Mouse (Mus musculus) kidney, postnatal 25 days (tissue): ENCODE measurements around the gene Hs6st2.

Source experiments
- DNase-seq, 2 experiments: peaks; one replicate each; pipeline ENCODE4 v3.0.0; 2021; ENCODE audit warnings: mixed read lengths in 2 of 2

The Hs6st2 gene

DNA sequence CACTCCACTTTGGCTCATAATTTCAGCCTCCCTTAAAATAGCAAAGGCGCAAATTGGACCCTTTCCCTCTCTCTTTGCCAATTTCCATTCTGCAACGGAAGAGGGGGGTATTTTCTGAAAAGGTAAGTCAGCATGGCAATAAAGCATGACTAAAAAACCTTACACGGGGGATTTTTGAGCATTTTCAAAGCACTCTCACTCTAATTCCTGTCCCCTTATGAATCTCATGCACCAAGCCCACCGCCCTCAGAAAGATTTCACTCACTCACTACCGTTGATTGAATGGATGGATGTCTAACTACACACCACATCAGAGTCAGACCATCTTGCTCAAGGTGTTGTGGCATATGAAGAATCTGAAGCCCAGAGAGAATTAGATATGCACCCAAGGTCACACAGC, at the start of gene Hs6st2:
Gene Hs6st2 (minus strand): TSS at position 101 of the 400 bp plus-strand sequence.
- no peak for DNase-seq

DNA sequence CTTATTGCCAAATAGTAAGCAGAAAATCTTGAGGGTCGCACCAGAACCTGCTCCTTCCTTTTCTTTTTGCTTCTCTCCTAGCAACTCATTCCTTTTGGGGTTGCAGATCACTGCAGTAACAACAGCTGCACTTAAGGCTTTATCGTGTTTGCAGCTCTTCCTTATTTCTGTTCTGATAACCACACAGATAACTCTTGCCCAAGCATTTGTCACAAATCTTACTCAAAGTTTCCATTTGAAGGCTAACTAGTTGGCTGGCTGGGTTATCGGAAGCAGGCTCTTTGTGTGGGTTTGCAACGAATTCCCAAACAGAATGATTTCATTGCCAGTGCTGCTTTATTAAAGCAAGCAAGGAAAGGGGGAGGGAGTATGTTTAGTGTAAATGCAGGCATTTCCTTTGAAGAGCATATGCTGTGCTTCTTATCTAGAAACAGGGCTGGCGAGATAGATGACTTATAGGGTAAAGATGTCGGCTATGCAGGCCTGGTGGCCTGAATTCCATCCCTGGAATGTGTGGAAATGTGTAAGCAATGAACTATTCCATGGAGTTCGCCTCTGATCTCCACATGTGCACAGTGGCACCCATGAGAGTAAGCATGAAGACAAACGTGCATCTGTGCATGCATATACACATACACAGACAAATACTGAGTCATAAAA, 32.6 kb upstream of the Hs6st2 start:
- DNase-seq, result no peak

DNA sequence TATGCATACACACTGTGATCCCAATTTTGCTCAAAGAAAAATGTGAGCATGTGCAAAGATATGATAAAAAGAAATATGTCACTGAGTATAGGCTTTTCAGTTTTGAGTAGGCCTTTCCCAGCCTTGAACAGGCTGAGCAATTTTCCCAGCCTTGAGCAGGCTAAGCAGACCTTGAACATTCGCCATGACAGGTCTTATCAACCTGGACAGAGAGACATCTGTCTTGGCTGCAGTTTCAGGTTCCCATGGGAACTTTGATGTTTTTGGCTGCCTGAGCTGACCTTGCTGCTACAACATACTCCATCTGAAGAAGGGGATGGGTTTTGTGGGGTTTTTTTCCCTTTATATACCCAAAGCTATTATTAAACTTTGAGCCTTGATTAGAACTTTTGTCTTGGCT, 31.3 kb upstream of the Hs6st2 start:
- no peak for DNase-seq

DNA sequence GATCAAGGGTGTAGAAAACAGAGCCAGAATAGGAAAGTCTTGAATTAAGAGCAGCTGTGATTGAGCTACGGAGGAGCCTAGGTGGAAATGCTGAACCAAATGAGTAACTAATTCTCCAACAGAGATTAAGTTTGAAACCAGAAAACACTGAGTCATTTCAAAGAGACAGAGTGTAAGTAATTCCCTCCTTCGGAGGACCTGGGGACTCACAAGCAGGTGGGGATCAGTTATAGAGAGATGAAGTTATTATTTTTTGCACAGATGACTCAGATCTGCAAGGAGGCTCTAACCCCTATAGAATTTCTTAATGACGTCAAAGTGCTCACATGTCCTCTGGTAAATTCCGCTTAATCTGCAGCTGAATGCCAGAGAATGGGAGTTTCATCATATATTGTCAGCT, 21.2 kb upstream of the Hs6st2 start:
- DNase-seq, result no peak

DNA sequence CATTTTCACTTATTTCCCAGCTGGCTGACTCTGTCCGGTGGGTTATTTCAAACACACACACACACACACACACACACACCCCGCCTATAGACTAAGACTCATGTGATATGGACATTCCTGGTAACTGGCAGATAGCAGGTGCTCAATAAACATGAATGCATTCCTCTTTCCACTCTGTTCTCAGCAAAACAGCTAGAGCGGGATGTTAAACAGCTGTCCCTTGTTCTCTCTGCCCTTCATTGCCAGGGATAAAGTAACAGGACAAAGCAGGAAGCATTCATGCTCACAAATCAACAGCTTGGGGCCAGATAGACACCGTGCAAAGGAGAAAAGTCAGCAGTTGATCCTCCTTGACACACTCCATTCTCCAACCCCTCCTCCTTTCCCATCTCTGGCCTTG, 17.4 kb upstream of the Hs6st2 start:
- DNase-seq, result no peak

DNA sequence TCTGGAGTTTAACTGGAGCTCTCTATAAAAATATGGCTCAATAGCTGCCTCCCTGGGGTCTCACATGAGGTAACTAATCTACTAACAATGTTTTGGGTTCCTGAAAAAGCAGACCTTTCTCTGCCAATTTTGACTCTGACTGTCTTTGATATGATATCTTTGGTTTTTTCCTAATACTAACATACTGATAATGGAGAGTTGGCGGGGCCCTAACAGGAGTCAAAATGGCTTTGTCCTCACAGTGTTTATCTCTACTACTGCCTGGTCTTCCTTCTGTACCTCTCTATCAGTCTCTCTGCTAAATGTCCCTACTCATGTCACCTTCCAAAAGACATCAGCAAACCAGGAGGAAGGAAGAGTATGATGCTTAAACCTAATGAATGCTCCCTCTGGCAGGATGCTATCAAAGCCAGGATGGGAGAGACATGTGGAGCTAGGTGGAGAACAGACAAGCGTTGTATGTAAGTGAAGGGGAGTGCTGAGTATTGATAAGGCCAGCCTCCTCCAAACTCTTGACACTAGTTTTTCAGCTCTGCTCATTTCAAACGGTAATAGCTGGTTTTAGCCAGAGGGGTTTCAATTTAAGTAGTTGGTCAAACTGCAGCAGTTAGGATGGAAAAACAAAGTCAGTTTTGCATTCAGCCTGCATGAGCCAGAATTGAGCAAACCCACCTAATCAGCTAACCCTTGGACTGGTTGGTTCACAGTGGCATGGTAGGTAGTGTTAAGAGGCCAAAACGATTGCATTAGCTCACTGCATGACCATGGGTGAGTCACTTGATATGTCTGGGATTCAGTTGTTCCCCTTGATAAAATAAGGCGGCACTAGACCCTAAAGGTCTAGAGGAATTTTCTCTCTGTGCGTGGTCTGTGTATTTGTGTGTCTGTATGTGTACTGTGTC, 4.6 kb upstream of the Hs6st2 start:
- DNase-seq, result no peak

DNA sequence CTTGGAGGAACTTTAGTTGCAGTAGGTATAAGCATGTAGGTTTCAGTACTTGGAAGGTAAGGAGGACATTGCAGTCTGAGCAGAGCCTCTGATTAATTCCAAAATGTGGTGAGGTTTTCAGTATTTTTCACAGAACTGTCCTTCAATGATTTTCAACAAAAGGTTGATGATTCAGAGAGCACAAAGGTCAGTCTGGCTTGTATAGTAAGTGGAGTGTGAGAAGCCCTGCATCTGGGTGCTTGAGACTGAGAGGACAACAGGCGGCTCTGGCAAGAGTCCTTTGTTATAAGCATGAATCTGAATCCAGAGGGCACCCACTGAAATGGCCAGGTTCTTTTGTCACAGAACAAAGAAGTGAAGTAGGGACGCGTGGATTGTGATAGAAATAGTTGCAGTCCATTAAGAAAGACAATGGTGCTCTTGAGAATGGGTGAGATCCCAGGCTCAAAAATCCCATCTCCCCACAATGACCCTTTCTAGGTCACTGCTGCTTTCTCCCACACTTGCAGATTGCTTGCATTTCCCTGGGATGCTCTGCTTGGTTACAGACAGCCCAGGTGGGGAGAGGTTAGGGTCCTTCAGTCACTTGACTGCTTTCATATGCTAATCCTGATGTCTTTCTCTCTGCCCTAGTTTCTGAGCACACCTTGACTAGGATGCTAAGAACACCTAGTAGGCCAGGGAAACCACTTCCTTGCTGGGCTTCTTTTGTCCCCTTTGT, 2.8 kb upstream of the Hs6st2 start:
- no peak for DNase-seq

DNA sequence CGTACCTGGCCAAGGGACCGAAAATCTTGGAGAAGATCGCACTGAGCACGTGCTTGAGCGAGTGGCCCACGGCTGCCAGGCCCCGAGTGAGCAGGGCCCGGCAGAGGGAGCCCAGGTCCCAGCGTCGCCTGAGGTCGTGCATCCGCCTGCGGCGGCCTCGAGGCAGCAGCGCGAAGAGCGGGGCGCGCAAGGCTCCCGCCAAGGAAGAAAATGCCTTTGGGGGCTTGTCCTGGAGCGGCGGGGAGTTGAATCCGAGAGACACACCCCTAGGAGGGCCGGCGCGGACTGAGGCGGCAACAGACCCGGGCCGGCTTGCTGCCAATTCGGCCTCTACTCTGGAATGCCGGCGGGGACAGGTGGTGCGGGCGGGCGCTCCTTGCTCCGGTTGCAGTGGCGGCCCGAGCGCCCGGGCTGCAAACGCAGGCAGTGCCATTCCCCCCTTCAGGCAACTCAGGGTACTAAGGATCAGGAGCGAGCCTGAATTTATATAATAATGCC, 437 bp downstream of the Hs6st2 start:
- DNase-seq, result peak; percentile 13 to 56

DNA sequence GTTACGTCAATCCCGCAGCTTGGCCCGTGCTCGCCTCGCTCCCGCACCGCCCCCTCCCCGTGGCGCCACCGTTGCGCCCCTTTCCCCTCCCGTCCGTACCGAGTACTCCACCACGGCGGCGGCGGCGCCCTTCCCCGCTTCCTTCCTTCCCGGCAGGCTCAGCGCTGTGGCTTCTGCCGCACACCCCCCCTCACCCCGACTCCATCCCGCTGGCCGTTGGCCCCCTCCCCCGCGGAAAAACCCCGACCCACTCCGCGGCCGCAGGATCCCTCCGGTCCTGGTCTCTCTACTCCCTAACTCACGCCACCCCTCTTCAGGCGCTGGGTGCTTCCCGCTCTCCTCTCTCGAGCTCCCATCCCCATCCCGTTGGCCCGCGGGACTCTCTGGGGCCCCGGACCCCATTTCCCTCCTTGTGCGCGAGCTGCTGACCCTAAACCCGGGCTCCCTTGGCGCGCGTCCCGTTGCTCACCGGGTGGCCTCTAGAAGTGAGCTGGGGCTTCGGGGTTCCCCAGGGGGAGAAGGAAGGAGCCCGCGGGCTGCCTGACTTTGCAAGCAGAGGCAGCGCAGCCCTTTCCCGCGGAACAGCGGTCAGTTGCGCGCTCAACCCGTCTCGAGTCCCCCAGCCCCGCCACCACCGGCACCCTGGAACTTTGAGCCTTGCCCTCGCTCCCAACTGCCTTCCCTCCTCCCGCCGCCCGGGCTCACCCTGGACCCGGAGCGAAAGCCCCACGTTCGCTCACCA, 1.1 kb downstream of the Hs6st2 start:
- peak; percentile 10 to 35 for DNase-seq

DNA sequence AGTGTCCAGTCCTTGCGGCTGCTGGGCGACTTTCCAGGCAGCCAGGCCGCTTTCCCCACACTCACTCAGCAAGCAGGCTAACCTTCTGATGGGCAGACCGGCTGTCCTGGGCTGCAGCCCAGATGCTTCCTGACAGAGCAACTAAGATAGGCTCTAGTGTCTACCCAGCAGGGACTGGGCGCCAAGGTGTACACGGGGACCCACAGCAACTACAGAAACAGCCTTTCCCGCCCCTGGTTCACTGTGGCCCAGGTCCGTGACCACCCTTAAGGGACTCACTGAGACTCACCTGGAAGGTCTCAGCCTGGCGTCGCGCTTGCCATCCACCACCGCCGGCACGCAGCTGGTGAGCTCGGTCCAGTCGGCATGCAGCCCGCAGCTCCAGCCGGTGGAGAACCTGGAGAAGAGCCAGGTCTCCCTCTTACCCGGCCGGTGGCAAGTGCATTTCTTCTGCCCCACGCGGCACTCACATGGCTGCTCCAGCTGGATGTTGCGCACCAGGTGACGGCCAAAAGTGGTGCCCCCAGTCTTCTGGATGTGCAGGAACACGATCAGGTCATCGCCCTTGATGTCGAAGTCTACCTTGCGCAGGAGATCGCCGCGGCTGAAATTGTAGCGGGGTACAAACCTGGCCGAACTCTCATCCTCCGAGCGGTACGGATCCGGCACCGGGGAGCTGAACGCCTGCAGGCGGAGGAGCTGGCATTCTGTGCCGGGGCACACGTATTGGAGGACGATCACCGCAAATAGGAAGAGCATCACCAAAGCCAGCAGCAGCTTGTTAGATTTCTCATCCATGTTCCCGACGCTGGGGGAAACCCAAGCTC, 1.8 kb downstream of the Hs6st2 start:
- DNase-seq, result peak; percentile 11 to 45

DNA sequence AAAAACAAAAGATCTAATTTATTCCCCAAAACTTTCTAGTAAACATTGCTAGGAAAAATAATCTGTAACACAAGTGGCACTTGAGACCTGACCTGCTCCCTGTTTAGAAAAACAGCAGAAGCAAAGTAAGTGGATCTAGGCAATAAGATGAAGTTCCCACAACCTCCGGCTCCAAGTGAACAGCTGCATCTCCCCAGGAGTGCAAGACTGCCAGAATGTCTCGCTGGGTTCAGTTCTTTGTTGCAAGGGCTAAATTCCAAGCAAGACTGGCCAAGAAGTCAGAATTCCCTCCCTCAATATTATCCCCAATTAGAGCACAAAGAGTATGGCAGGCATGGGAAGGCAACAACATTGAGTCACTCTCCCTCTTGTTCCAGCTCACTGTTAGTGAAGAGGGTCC, 23.4 kb downstream of the Hs6st2 start:
- no peak for DNase-seq

DNA sequence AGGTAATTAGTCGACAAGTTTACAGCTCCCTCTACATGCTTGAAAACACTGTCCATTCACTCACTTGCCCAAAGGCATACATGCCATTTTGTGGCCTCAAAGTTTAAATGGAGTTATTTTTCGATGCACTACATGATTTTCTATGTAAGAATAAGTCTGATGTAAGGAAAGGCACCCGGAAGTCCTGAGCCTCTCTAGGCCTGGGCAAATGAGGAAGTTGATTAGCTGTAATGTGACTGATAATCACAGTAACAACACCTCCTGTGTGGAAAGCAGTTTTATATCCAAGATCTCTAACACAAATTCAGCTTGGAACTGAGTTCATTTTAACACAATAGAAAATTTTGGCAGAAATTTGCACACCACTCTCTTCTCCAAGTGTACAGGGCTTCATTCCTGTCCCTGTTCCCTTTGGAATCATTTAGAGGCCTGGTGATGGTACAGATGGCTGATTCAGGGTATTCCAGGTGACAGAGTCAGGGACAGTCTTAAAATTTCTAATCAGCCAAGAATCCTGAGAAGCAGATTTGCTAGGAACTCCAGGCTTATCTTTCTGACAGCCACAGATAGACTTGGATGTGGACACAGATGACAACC, 38.9 kb downstream of the Hs6st2 start:
- no peak for DNase-seq

DNA sequence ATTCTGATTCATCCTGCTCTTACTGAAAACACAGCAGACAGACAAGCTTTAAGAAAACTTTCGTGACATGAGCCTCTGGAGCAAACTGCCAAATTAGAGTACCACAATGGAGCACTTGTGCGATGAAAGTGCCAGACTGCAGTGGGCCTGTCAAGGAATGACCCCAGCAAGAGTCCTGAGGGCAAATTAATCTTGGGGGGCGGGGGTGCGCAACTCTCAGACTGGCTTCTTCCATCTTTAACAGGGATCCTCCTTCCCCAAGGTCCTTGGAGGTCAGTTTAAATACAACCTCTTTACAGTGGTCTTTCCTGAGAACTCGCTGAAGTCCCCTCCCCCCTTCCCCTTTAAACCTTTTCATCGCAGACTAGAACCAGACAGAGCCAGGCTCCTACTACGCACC, 45.9 kb downstream of the Hs6st2 start:
- no peak for DNase-seq

DNA sequence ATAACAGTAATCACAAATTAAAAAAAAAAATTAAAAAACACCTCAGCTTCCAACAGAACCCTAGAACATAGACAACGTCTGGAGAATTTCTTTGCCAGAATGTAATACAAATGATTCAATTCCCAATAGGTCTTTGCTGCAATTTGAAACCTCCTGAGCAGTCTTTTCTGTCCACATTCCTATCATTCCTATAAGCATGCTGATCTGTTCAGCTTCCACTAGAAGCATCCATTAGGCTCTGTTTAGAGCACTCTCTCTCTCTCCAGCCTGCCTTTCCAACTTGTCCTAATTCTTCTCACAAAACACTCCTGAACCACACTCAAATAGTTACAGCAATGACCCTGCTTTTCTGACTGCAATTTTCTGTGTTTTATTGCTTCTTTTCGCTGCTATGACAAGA, 50.3 kb downstream of the Hs6st2 start:
- no peak for DNase-seq

DNA sequence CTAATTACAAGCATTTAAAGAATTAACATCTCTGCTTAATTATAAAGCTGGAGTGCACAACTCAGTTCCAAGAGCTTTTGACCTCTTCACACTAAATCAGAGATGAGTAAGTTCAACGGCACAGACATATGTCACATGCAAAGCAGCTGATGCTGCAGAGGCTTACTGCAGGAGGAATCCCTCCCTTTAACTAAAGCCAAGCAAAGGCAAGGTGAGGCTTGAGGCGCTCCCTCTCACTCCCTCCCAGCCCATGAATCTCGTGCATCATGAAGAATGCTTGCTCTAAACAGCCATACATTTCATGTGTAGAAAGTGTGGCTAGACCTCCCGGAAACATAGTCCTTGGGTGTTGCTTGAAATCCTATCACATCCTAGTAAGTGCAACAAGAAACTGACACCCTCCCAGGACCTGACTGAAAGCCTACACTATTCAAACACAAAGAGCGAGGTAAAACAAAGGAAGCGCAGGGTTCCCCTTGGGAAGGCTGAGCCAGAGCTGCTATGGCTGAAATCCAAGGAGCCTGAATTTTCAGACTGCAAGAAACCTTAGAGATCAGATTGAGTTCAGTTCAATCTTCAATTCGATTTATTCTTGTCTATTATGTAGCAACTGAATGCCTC, 67.2 kb downstream of the Hs6st2 start:
- DNase-seq, result no peak

DNA sequence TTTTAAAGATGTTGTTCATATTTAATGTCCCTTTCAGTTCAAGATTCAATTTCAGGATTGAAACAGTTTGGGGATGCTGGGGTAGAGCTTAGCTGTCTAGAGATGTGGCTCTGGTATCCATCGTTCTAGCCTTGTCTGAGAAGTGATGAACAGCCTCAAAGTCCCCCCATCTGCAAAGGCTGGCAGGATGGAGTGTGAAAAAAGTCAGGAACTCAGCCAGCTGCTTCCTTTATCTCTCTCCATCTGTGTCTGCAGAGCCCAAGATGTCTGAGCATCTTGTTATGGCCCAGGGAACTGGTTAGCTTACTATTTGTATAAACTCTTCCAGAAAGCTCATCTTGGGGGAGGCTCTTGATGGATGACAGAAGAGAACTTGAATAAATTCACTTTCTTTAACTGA, 70.9 kb downstream of the Hs6st2 start:
- DNase-seq, result no peak

DNA sequence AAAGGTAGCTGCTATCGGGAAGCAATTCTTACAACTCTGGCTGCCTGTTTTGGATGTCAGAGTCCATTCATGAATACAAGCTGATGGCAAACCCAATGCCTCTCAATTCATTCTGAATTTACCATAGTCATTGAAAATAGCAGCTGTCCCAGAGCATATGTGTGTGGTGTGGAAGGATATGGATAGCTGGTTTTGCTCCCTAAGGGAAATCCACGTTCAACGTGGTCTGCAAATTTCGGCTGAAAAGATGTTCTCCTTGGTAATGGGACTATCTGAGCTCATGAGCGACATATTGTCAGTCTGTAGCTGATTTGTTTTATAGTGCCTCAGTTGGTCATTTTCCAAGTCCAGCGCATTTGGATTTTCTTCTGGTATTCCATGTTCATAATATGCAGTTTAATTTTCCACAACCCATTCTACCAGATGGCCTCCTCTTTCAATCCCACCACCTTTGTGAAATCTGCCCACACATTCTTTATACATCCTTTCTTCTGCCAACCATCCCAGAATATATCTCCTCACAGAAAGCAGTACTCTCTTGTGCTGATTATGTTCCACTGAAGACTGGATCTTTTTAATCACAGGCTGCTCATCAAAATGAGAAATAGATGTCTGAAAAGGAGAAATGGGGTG, 75.3 kb downstream of the Hs6st2 start:
- DNase-seq, result no peak

DNA sequence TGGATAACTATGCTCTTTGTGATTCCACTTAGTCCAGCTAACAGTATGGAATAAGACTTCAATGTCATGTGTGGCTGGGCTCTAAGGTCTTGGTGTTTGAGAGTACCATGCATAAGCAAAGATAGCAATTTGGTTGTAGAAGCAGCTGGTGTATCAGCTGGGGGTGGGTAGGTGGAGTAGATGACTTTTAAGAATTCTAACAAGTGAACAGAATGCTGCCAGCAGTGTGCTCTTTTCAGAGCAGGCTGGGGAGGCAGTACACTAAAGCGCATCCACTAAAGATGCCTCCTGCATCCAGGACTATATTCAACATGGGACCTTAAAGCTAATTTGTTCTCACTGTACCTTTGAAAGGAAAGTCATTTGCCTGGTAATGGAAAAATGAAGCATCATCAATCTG, 88.9 kb downstream of the Hs6st2 start:
- no peak for DNase-seq

DNA sequence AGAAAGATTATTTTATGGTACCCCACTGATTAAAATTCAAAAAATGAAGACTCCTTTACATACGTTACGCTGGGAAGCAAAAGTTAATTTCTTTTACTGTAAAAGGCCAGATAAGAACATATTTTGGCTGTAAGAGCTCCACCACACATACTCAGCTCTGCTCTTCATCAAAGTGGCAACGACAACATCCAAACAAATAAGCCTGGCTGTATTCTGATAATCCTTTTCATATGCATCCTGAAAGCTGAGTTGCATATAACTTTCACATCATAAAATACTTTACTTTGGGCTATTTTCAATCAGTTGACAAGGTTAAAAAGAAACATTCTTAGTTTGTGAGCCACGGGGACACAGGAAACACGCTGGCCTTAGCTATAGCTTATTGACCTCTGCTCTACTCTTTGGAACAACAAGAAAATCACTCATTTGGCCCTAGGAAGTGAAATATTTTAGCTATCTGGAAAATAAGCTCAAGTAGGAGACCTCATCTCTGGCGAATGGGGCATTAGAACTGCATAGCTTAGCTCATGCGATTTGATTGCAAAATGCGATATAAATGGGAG, 91.1 kb downstream of the Hs6st2 start:
- DNase-seq, result no peak

DNA sequence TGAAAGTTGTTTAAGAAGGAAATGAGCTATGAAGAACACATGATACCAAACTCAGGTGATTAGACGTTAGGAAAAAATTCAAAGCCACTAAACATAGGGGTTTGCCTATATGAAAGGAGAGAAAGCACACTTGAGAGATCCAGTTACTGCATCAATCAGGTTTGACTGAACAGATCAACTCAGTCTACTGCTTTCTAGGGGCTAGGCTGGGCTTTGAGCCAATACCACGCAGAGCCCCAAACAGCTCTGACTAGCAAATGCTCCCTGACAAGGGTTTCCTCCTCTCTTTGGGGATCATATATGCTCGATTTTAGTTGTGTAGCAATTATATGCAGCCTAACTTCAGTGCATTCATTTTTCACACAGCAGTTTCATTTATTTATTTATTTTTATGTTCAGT, 96.2 kb downstream of the Hs6st2 start:
- no peak for DNase-seq
